Mouse (Mus musculus) MEL-GATA-1-ER (cell line): ENCODE data around the gene Prss38.

Experiments used
- DNase-seq: peaks from one replicate; pipeline ENCODE4 v3.0.0-alpha.2; 2012; ENCODE audit warnings: low read depth; ENCODE audit errors: extremely low read depth

The Prss38 gene

DNA sequence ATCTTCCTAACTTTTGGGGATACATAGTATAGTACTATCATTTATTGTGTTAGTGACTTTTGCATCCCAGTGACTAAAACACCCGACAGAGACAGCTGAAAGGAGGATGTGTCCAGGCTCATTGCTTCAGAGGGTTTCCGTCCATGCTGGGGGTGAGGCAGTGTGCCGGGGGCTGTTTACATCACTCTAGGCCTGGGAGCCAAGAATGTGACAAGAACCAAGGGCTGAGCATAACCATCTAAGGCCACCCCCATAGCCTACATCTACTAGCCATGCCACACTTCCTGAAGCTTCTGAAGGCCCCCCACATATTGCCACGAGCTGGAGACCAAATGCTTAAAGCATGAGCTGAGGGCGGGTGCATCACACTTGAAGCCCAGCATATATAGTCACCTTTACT lies 50.7 kb downstream of the Prss38 start:
- DNase-seq, result no peak

DNA sequence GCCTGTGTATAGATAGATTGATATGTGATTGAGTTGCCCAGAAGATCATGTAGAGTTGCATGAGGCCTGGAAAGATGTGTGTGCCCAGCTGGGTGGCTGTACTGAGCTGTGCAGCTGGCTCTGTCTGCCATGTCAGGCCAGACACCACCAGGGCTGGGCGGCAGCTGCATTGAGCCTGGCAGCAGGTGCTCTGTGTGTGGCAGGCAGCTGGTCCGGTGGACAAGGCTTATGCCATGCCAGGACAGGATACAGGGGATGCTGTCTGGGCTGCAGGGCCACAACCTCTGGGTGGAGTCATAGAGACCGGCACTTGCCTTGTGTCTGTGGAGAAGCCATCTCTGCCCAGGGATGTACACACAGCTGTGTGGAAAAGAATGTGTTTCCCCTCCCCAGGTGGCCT lies 52.5 kb downstream of the Prss38 start:
- DNase-seq, result no peak
